23 mouse cellular contexts compared by ENCODE assay signal in genomic region chr1:40273491-40273890, GRCm38 (mm10).
"Had no signal": no experiment of that assay in that cellular context is flagged by ENCODE, and none has a peak within 500 bp of the region (broad histone marks: within the 10 kb centered on the region; RNA-seq: fewer than 3 reads in every experiment).

No protein-coding gene starts in this region.

- H3K27ac ChIP-seq: gastrocnemius, adult 2 months; heart, embryonic 10.5 days; heart, embryonic 13.5 days; heart, embryonic 15.5 days; hindbrain, embryonic 10.5 days; hindbrain, embryonic 12.5 days; hindbrain, embryonic 14.5 days; intestine, embryonic 15.5 days; layer of hippocampus, adult 2 months; left cerebral cortex, adult 2 months; limb, embryonic 10.5 days; limb, embryonic 12.5 days; liver, embryonic 13.5 days had no signal

- H3K4me3 ChIP-seq: gastrocnemius, adult 2 months; heart, embryonic 10.5 days; heart, embryonic 13.5 days; heart, embryonic 15.5 days; hindbrain, embryonic 10.5 days; hindbrain, embryonic 12.5 days; intestine, embryonic 15.5 days; layer of hippocampus, adult 2 months; left cerebral cortex, adult 2 months; limb, embryonic 10.5 days; limb, embryonic 12.5 days; liver, embryonic 13.5 days had no signal

- H3K27me3 ChIP-seq: heart, embryonic 13.5 days; heart, embryonic 15.5 days; hindbrain, embryonic 12.5 days; intestine, embryonic 15.5 days; limb, embryonic 12.5 days had no signal

- H3K4me2 ChIP-seq: heart, embryonic 13.5 days; heart, embryonic 15.5 days; hindbrain, embryonic 12.5 days; hindbrain, embryonic 14.5 days; intestine, embryonic 15.5 days; limb, embryonic 12.5 days; liver, embryonic 11.5 days; liver, embryonic 13.5 days had no signal

- H3K9me3 ChIP-seq: heart, embryonic 10.5 days; heart, embryonic 13.5 days; heart, embryonic 15.5 days; hindbrain, embryonic 10.5 days; hindbrain, embryonic 12.5 days; intestine, embryonic 15.5 days; limb, embryonic 10.5 days; limb, embryonic 12.5 days; liver, embryonic 13.5 days had no signal

- H3K4me1 ChIP-seq: hindbrain, embryonic 10.5 days; hindbrain, embryonic 12.5 days; intestine, embryonic 15.5 days; limb, embryonic 10.5 days; limb, embryonic 12.5 days had no signal

- DNase-seq: gastrocnemius, adult 2 months; gastrocnemius, postnatal 10 days; gastrocnemius, postnatal 25 days; kidney, adult 18-20 months; kidney, postnatal 10 days; kidney, postnatal 4 days; liver; liver, embryonic 13.5 days had no signal

- H3K36me3 ChIP-seq: heart, embryonic 10.5 days; heart, embryonic 15.5 days; hindbrain, embryonic 10.5 days; hindbrain, embryonic 12.5 days; intestine, embryonic 15.5 days; limb, embryonic 10.5 days; limb, embryonic 12.5 days; liver, embryonic 13.5 days had no signal

- H3K9ac ChIP-seq: heart, embryonic 13.5 days; heart, embryonic 15.5 days; hindbrain, embryonic 12.5 days; hindbrain, embryonic 14.5 days; intestine, embryonic 15.5 days; limb, embryonic 12.5 days; liver, embryonic 13.5 days had no signal

- ATAC-seq: hindbrain, embryonic 16.5 days; inflammation-experienced regulatory T-cells, adult 6 months; intestine, embryonic 15.5 days; intestine, postnatal 0 days had no signal
